Mouse (Mus musculus): ENCODE measurements around the gene Polr2a. TPM values are rescaled to one million over a fixed set of nuclear protein-coding genes. Genes with fewer than 3 reads are reported as not detected.
"Not testable (repeated sequence)": the region's sequence is repeated elsewhere in the genome, so short reads cannot be mapped to it uniquely, and the experiment has no call there.

Gene Polr2a
- total RNA-seq, 2 experiments from 2014 or later = 53.3 to 53.6 TPM

DNA sequence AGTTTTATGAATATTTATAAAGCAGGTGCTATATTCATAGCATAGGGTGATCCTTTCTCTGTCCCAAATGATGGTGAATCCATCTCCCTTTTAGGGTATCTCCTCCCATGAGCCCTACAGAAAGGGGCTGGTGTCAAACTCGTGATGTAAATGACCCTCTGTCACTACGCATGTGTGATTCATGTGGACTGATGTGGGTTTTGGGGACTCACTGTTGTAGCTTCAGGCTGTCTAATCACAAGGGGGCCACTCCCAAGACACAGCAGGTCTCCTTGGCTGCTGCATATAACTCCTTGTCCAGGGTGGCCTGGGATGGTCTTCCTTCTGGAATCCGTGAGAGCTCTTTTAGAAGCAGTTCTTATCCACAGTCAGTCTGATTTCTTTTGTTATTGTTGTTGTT lies 48.0 kb downstream of the Polr2a start:
- no peak for DNase-seq (ENCODE audit: low spot score in 2 of 2)
- intact Hi-C loops (cut with DNase I) = no loop called here

DNA sequence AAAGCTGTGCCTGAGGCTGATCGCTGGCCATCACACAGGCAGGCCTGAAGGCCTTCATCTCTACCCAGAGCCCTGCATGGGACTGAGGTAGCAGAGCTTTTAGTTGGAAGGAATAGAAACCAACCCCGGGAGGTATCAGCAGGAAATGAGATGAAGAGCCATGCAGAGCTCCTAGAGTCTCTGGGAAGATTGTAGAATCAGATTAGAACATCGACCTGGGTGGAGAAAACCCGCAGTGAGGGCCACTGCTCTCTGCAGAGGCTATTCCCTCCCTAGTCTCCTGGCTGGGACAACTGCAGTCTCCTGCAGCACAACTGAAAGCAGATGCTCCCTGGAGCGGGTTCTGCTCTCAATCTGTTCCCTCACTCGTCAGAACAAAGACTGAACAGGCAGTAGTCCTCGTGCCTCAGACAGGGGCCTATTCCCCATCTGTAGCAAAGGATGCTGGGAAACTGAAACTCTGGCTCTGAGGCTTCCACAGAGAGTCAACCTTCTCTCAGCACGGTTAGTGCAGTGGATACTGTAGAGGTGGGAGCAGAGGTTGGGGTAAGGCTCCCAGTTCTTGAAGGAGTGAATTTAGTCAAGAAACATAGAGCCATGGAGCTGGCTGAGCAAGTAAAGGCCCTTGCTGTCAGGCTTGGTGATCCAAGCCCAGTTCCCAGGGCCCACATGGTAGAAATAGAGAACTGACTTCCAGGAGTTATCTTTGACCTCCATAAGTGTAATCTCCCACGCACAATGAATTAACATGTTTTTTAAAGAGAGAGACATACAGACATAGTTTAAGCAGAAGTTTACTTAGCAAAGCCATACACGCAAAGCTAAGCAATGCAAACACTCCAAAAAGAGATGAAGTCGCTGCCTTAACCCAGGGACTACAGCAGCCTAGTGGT lies 48.6 kb downstream of the Polr2a start:
- no peak for DNase-seq (ENCODE audit: low spot score in 2 of 2)

DNA sequence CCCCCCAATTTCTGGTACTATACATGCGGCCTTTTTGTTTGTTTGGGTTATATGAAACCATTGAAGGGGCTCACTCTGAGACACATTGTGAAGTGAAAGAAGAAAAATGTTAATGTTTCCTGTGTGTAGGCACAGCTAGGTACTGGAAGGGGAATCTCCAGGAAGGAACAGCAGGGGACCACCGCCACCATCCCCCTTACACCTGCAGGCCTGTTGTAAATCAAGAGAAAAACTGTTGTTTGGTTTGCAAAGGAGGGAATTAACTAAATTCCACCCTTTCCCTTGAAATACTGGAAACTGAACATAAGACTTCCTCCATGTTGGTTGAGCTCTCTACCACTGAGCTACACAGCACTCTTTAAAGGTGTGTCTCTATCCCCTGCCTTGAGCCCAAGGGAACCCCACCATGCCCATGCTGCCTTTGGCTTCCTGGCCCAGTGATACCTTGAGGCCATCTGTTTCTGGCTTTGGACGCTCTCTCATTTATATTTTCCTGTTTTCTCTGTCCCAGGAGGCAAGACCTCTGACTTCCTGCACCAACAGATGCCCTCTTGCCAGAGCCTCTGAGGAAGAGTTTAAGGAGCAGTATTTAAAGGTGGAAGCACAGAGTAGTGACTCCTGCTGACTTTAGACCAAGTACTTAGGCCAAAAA lies 49.7 kb downstream of the Polr2a start:
- DNase-seq (ENCODE audit: low spot score in 2 of 2) = no peak
- intact Hi-C loops (cut with DNase I) = no loop called here

More for the DNA sequence above, 48.6 kb downstream of the Polr2a start:
- intact Hi-C loops (cut with DNase I) = no loop called here

DNA sequence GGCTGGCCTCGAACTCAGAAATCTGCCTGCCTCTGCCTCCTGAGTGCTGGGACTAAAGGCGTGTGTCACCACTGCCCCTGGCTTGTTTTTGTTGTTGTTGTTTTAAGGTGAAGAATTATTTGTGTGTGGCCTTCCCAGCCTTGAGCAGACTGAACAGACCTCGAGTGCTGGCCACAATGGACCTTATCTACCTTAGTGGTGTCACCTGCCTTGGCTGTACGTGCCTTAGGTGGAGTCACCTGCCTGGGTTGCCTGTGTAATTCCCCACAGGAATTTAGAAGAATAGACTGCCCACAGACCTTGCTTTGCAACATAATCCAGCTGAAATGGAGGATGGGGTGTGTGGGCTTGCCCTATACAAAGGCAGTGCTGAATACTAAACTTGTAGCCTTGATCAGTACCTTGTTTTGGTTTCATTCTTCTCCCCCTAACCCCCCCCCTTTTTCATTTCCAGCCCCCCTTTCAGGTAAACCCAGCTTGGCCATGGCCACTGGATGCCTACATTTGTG lies 50.5 kb downstream of the Polr2a start:
- DNase-seq (ENCODE audit: low spot score in 2 of 2) = no peak
- intact Hi-C loops (cut with DNase I) = no loop called here

DNA sequence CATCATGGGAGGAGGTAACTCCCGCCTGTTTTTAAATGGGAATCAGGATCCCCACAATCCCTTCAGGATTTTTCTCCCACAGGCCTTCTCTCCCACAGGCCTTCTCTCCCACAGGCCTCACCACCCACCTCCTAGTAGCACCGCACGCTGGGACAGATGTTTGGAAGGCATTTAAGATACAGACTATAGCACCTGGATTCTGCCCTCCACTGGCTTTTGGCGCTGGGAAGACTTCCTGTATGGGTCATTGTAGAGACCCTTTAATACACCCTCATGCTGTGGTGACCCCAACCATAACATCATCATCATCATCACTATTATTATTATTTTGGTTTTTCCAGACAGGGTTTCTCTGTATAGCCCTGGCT lies 51.0 kb downstream of the Polr2a start:
- DNase-seq (ENCODE audit: low spot score in 2 of 2) = no peak
- intact Hi-C loops (cut with DNase I) = no loop called here

DNA sequence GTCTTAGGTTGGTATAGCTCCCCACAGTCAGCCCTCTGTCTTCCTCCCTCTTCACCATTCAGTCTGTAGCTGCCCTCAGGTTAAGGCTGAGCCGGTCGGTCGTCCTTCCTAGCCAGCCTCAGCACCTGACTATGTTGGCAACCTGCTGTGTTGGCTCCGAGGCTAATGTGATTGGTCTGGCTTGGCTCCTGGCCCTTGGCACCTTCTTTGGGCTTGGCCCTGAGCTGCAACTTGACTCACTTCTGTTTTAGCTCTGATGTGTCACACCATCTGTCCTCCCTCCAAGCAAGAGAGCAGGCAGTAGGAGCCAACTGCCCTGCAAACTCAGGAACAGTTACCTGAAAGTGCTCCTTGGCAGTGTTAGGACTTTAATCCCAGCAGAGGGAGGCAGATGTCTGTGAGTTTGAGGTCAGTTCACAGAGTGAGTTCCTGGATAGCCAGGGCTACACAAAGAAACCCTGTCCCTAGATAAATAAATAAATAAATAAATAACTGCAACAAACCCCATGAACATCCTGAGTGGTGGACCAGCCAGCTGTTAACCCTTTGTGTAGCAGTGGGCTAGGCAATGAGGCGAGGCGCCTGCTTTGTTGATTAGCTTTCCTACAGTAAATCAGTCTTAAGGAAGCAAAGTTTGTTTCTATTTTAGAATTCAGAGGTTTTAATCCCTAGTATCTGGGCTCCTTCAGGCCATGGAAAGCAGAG lies 51.5 kb downstream of the Polr2a start:
- intact Hi-C loops (cut with DNase I) = no loop called here
- peak in 1 of 2 experiments; percentile 54 for DNase-seq (ENCODE audit: low spot score in 2 of 2)

DNA sequence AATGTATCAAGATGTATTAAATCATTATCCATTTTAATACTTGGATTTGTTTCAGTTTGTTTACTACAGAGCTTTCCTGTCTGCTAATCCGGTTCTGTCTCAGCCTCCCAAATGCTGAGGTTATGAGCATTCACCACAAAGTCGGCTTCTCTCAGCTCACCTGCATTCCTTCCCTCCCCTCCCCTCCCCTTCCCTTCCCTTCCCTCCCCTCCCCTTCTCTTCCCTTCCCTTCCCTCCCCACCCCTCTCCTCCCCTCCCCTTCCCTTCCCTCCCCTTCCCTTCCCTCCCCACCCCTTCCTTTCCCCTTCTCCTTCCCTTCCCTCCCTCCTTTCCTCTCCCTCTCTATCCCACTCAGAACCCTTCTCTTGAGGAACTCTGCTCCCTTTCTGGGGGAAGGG lies 53.8 kb downstream of the Polr2a start:
- DNase-seq (ENCODE audit: low spot score in 2 of 2) = no peak
- intact Hi-C loops (cut with DNase I) = no loop called here

DNA sequence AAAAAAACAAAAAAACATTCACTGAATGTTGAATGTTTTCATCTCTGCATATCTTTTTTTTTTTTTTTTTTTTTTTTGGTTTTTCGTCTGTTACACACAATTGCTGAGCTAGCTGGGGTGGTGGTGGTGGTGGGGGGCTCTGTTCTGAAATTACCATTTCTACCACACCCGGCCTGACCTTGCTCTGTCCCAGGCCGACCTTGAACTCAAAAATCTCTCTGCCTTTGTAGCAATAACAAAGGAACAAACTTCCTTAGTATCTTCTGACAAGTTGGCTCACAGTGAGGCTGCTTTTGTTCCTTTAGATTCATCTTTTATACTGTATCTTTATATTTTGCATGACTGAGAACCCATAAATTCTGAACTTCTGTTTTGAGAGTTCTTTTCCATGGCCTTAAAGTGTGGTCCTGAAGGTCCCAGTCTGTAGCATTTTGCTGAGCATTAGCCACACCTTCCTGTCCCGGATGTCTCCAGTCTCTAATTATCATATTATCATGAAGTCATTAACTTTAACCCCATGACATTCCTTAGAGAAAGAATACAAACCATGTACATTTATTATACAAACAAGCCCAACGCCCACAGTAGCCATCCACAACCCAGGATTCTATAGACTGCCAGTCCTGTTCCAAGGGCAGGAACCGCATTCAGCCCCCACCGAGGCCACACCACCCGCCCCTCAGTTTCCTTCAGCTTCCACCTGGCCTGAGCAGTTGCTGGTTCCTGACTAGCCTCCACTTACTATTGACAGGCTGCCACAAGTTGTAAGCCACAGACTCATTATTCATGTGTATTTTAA lies 54.4 kb downstream of the Polr2a start:
- no peak for DNase-seq (ENCODE audit: low spot score in 2 of 2)
- intact Hi-C loops (cut with DNase I) = no loop called here

DNA sequence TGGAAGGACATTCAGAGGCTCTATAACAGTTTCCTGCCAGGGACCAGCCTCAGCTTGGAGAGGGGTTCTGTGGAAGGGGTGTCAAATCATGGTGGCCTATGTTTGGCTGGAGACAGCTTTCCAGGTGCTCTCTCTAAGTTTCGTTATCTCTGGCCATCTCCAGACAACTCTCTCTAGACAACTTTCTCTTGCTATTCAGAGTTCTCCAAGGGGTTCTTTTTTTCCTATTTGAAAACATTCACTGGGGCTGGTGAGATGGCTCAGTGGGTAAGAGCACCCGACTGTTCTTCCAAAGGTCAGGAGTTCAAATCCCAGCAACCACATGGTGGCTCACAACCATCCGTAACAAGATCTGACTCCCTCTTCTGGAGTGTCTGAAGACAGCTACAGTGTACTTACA lies 55.1 kb downstream of the Polr2a start:
- intact Hi-C loops (cut with DNase I); DNase-seq (ENCODE audit: low spot score in 2 of 2): not testable (repeated sequence)

DNA sequence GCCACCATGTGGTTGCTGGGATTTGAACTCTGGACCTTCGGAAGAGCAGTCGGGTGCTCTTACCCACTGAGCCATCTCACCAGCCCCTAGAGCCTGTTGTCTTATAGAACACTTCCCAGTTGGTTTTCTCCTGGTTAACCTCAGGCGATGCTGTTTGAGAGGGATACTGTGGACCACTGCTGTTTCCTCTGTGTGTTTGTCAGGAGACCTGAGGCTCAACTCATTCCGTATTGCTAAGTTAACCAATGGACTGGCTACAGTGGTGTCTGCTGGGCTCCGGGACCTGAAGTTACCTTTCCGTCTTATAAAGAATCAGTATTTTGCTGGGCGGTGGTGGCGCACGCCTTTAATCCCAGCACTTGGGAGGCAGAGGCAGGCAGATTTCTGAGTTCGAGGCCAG lies 55.6 kb downstream of the Polr2a start:
- intact Hi-C loops (cut with DNase I); DNase-seq (ENCODE audit: low spot score in 2 of 2): not testable (repeated sequence)

DNA sequence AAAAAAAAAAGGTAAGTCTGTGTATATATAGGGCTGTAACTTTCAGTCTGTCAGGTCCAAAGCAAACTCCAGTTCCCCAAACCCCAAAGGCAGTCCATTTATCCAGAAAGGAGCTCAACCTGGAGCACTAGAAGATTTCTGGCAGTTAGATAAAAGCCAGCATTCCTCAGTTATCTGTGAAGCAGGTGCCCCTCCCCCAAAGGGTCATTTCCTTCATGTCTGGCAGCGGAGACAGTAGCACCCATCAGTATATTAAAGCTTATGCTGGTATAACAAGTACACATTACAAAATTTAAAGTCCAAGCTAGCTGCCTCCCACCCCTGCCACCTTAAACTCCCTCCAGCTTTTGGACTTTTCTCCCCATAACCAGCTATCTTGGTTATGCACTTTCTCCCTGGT lies 58.8 kb downstream of the Polr2a start:
- intact Hi-C loops (cut with DNase I) = no loop called here
- no peak for DNase-seq (ENCODE audit: low spot score in 2 of 2)

DNA sequence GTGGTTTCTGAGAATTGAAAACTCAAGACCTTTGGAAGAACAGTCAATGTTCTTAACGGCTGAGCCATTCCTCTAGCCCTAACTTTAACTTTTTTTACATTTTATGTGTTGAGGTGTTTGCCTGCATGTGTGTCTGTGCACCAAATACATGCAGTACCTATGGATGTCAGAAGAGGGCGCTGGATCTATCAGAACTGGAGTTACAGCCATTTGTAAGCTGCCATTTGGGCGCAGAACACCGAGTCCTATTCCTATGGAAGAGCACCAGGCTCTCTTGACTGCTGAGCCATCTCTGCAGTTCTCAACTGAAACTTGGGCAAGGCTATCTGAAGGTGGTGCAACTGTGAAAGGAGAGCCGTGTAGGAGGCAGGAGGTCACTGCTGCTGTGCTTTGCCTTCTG lies 59.9 kb downstream of the Polr2a start:
- no peak for DNase-seq (ENCODE audit: low spot score in 2 of 2)

DNA sequence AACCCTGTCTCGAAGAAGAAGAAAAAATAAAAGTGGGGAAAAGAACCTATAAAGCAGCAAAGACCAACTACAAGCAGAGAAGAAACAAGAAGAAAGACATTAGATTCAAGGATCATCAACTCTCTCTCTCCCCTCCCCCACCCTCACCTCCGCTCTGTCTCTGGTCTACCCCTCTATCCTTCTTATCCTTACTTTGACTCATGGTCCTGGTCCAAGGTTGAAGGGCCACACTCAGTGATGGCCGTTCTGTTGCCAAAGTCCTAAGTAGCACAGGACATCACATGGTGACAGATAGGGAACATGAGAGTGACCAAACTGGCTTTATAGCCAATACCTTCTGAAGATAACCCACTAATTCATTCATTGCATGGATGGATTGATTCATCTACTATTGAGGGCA lies 61.0 kb downstream of the Polr2a start:
- DNase-seq (ENCODE audit: low spot score in 2 of 2) = no peak
- intact Hi-C loops (cut with DNase I) = no loop called here

More for the DNA sequence above, 59.9 kb downstream of the Polr2a start:
- intact Hi-C loops (cut with DNase I) = no loop called here

DNA sequence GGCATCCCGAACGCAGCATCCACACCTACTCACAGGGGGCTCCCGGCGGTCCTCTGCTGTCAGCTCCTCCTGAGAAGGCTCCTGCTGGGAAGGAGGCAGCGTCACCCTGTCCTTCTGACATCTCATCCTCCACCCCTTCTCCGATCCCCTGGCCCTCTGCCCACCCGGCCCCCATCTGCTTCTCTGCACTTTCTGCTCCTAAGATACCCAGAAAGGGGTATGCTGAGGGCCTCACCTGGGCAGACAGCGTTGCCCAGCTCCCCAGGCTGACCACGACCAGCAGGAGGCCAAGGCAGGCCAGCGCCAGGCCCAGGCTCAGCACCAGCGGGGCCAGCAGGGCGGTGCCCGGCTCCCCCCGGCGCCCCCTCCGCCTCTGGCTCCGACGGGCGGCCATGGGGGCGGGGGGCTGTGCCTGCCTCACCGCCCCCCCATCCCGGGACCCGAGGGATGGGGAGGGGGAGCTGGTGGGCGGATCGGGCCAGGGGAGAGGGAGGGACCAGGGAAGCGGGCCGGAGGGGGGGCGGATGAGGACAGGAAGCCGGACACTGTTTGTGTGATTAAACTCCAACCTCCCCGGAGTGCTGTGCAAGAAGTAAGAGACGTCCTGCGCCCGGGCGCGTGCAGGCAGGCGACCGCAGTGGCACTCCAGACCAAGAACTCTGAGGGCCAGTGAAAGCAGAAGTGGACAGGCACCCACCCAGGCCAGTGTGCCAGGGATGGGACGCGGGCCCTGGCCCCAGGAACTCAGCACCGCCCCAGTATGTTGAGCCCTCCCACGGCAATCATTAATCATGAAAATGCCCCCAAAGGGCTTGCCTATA lies 62.9 kb downstream of the Polr2a start, which contains the start of the genes Tnfsf12 and Tnfsfm13:
Tnfsf12 (minus strand) TSS at position 489 of the 821 bp plus-strand sequence.
Tnfsfm13 (minus strand) TSS at position 738 of the 821 bp plus-strand sequence.
- peak; percentile 23 to 49 for DNase-seq (ENCODE audit: low spot score in 2 of 2)
- intact Hi-C loops (cut with DNase I) = no loop called here

DNA sequence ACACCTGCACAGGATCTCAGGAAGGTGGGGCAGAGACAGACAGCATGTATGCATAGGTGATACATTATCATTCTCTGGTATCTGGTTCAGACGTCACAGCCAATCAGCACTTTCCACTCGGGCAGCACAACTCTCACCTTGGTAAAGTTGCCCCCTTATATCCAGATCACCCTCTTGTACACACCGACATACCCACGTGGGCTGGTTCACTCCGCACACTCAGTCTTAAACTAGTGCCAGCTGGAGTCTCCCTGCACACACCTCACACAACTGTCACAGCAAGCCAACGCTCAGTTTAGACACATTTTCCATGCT lies 63.4 kb downstream of the Polr2a start:
- peak in 1 of 2 experiments; percentile 77 for DNase-seq (ENCODE audit: low spot score in 2 of 2)
- intact Hi-C loops (cut with DNase I) = no loop called here

DNA sequence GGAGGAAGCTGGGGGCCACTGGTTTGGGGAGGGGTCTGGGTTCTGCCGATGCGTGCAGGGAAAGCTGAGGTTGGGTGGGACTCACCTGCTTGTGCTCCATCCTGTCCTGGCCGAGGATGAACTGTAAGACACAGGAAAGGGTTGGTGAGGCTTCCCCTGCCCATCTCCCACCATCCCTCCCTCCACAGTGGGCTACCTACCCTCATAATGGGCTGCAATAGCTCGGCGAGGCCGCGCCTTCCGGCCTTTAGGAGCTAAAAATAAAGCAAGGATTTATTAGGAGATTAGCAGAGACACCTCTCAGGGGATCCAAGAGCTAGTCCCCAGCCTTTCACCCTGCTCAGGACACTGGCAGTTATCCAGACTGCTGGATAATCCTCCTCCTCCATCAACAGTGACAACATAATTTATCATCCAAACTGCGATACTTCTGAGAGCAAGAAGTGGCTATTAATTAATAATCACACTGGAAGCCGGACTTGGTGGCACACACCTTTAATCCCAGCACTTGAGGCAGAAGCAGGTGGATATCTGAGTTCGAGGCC lies 64.9 kb downstream of the Polr2a start:
- intact Hi-C loops (cut with DNase I) = no loop called here
- DNase-seq (ENCODE audit: low spot score in 2 of 2) = no peak

DNA sequence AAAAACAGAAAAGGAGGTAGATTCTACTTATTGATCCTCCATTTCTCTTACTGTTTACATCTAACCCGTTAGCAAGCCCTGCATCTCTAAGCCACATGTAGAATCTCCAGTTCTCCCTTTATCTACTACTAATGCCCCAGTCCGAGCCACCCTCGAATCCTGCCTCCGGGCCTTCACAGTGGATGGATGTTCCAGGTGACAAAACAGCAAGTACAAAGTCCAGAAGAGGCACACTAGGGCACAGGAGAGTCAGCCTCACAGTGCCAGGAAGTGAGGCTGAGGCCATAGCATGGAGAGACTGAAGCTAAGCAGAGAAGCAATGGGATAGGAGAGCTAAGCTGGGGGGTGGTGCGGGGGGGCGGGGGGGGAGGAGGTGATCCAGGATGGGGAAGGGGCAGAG lies 65.6 kb downstream of the Polr2a start:
- no peak for DNase-seq (ENCODE audit: low spot score in 2 of 2)
- intact Hi-C loops (cut with DNase I) = no loop called here

DNA sequence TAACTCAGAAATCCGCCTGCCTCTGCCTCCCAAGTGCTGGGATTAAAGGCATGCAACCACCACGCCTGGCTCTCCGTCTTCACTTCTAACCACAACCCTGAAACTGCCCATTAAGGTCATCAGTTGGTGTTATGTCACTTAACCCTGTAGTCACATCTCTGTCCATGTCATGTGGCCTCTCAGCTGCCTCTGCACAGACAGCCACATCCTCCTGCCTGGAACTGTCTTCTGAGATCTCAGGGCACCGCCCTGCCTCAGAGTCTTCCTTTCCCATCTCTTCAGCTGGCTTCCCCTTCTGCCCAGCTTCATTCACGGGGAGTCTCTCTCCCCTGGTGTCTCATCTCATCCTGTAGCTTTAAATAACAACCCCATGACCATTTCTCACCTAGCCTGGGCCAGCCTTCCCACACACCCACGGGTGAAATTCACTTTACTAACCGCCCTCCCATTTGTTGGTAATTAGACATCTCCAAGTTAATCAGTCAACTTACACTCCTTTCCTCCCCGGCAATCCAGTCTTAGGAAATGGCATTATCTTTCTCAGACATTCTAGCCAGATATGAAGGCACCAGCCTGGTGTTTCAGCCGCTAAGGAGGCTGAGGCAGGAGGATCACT lies 66.1 kb downstream of the Polr2a start:
- no peak for DNase-seq (ENCODE audit: low spot score in 2 of 2)
- intact Hi-C loops (cut with DNase I) = no loop called here
